Mouse (Mus musculus) kidney, adult 11 months (tissue): ENCODE measurements around the gene Plaa.

Experiments
- DNase-seq: peaks from one replicate; pipeline ENCODE4 v3.0.0; 2022

Plaa gene

GRCm38 (mm10) chr4:94554955-94555494 is 48.0 kb downstream of the Plaa start:
- no peak for DNase-seq

- no peak for DNase-seq
These were observed 58.7 kb downstream of the Plaa start for GRCm38 (mm10) chr4:94544321-94544720.

- no peak for DNase-seq
These were observed 60.0 kb downstream of the Plaa start for GRCm38 (mm10) chr4:94543041-94543440.

- no peak for DNase-seq
These were observed 69.8 kb downstream of the Plaa start for GRCm38 (mm10) chr4:94533205-94533604.

- no peak for DNase-seq
These were observed 73.6 kb downstream of the Plaa start for GRCm38 (mm10) chr4:94529448-94529847.

- DNase-seq: no peak
These were observed 79.7 kb downstream of the Plaa start for GRCm38 (mm10) chr4:94523321-94523720.

- DNase-seq: no peak
These were observed 85.4 kb downstream of the Plaa start for GRCm38 (mm10) chr4:94517631-94518030.
